Mouse (Mus musculus): ENCODE data around the gene Zfyve28. TPM values are rescaled to one million over a fixed set of nuclear protein-coding genes. Genes with fewer than 3 reads are reported as not detected.

Zfyve28 gene
- polyA plus RNA-seq, 1 experiment from 2014 or later = 1.8 TPM

DNA sequence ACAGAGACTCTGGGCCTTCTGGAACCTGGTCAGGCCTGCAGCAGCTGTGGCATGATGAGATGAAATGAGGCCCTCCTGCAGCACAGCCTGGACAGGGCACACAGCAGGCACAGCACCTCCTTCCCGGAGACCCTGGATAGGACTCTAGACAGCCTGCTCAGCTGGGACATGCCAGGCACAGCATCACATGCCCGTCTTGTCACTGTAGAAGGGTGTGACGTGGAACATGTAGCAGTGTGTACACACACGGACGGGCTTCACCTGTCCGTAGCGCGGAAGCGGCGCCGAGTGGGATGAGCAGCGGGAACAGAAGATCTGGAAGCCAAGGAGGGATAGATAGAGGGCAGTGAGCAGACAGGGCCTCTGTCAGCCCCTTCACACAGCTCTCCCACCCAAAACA is 92.5 kb downstream of the Zfyve28 start:
- H3K9me3 ChIP-seq (replicated peaks) = no peaks in the 10 kb centered on the region
- WGBS = 95% methylated on average over 12 of the region's 12 CpGs
- no peaks in the 10 kb centered on the region for H3K36me3 ChIP-seq (ENCODE audit: poor library complexity, severe bottlenecking)
- no peak overlapping the region for H3K4me3 ChIP-seq
- no peak for ATAC-seq
- no peak overlapping the region for H3K9ac ChIP-seq
- no peak overlapping the region for H3K27ac ChIP-seq
- no peak overlapping the region for H3K4me2 ChIP-seq
- H3K27me3 ChIP-seq = no peaks in the 10 kb centered on the region
- no peaks in the 10 kb centered on the region for H3K4me1 ChIP-seq

- Histone ChIP-seq H3K4me1 (no peaks in the 10 kb centered on the region), H3K4me3 (no peak overlapping the region), H3K9me3 (replicated peaks) (no peaks in the 10 kb centered on the region), H3K36me3 (ENCODE audit: poor library complexity, severe bottlenecking) (no peaks in the 10 kb centered on the region), H3K9ac (no peak overlapping the region), H3K27me3 (no peaks in the 10 kb centered on the region), H3K4me2 (no peak overlapping the region), H3K27ac (no peak overlapping the region)
- no peak for ATAC-seq
- 85% methylated on average over 6 of the region's 6 CpGs for WGBS
Measured at GRCm38 (mm10) chr5:34194975-34195662, 93.1 kb downstream of the Zfyve28 start.

- H3K4me2 ChIP-seq = no peak overlapping the region
- no peaks in the 10 kb centered on the region for H3K36me3 ChIP-seq (ENCODE audit: poor library complexity, severe bottlenecking)
- peaks cover 6% of the 10 kb centered on the region; the same call in 1 of the 2 replicates for H3K27me3 ChIP-seq
- H3K9me3 ChIP-seq (replicated peaks) = no peaks in the 10 kb centered on the region
- no peak overlapping the region for H3K9ac ChIP-seq
- H3K4me1 ChIP-seq = no peaks in the 10 kb centered on the region
- no peak overlapping the region for H3K27ac ChIP-seq
- WGBS = 43% methylated on average over 1 of the region's 1 CpGs
- H3K4me3 ChIP-seq = no peak overlapping the region
- no peak for ATAC-seq
Measured at GRCm38 (mm10) chr5:34194426-34194825, 93.8 kb downstream of the Zfyve28 start.

GRCm38 (mm10) chr5:34191843-34192242 is 96.4 kb downstream of the Zfyve28 start:
- Histone ChIP-seq H3K36me3 (ENCODE audit: poor library complexity, severe bottlenecking) (no peaks in the 10 kb centered on the region), H3K9me3 (replicated peaks) (no peaks in the 10 kb centered on the region), H3K4me1 (peaks cover 9% of the 10 kb centered on the region), H3K4me3 (no peak overlapping the region), H3K4me2 (no peak overlapping the region), H3K9ac (0 out of 2 replicates have a peak overlapping the region, but pooled peaks have one; percentile 8), H3K27ac (no peak overlapping the region), H3K27me3 (peaks cover 8% of the 10 kb centered on the region; the same call in 1 of the 2 replicates)
- no peak for ATAC-seq
- WGBS = 80% methylated on average over 4 of the region's 4 CpGs

DNA sequence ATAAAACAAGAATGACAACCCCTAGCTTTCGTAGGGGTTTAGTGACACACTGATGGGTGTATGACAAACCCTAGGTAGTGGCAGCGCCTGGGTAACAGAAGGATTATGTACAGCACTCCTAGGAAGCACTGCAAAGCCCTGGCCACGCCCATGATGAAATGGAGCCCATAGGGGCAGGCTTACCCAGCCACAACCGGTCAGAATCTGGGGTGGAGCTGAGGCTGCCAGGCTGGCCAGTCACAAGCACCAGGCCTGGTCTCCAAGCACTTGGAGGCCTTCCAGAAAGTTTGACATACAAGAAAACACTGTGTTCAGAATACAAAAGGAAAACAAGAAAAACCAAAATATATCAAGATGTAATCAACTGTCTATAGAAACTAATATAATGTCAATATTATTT is 97.2 kb downstream of the Zfyve28 start:
- no peak overlapping the region for H3K27ac ChIP-seq

DNA sequence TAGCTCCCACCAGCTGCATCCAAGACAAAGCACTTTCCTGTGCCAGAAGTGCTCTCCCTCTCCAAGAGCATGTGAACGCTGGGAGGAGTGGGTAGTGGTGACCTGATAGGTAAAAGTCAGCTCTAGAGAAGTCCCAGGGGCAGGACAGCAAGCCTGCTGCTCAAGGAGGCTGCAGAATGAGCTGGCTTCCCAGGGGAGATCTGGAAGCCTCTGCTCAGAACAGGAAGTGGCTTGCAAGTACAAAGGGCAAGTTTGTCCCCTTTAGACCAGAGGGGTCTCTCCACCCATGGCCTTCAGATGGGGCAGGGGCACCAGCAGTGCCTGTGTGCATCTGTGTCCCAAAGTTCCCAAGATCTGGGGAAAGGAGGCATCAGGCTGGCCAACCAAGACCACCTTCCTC is 98.7 kb downstream of the Zfyve28 start:
- H3K4me2 ChIP-seq = no peak overlapping the region
- no peak overlapping the region for H3K27ac ChIP-seq
- H3K4me3 ChIP-seq = no peak overlapping the region
- H3K4me1 ChIP-seq = peaks cover 30% of the 10 kb centered on the region
- no peak overlapping the region for H3K9ac ChIP-seq
- H3K9me3 ChIP-seq (replicated peaks) = no peaks in the 10 kb centered on the region
- 76% methylated on average over 1 of the region's 1 CpGs for WGBS
- peaks cover 8% of the 10 kb centered on the region; the same call in 1 of the 2 replicates for H3K27me3 ChIP-seq
- no peak for ATAC-seq
- no peaks in the 10 kb centered on the region for H3K36me3 ChIP-seq (ENCODE audit: poor library complexity, severe bottlenecking)

More for the DNA sequence above, 97.2 kb downstream of the Zfyve28 start:
- Histone ChIP-seq H3K4me2 (no peak overlapping the region), H3K36me3 (ENCODE audit: poor library complexity, severe bottlenecking) (no peaks in the 10 kb centered on the region), H3K27me3 (peaks cover 8% of the 10 kb centered on the region; the same call in 1 of the 2 replicates), H3K9ac (no peak overlapping the region), H3K9me3 (replicated peaks) (no peaks in the 10 kb centered on the region), H3K4me1 (peaks cover 17% of the 10 kb centered on the region), H3K4me3 (no peak overlapping the region)
- 43% methylated on average over 4 of the region's 4 CpGs for WGBS
- ATAC-seq = no peak

GRCm38 (mm10) chr5:34188856-34189255 is 99.4 kb downstream of the Zfyve28 start:
- Histone ChIP-seq H3K9ac (no peak overlapping the region), H3K4me1 (peaks cover 37% of the 10 kb centered on the region), H3K36me3 (ENCODE audit: poor library complexity, severe bottlenecking) (no peaks in the 10 kb centered on the region), H3K4me2 (no peak overlapping the region), H3K4me3 (0 out of 2 replicates have a peak overlapping the region, but pooled peaks have one; percentile 88), H3K27me3 (peaks cover 8% of the 10 kb centered on the region; the same call in 1 of the 2 replicates), H3K9me3 (replicated peaks) (no peaks in the 10 kb centered on the region), H3K27ac (no peak overlapping the region)
- WGBS = 84% methylated on average over 2 of the region's 2 CpGs
- ATAC-seq = no peak

DNA sequence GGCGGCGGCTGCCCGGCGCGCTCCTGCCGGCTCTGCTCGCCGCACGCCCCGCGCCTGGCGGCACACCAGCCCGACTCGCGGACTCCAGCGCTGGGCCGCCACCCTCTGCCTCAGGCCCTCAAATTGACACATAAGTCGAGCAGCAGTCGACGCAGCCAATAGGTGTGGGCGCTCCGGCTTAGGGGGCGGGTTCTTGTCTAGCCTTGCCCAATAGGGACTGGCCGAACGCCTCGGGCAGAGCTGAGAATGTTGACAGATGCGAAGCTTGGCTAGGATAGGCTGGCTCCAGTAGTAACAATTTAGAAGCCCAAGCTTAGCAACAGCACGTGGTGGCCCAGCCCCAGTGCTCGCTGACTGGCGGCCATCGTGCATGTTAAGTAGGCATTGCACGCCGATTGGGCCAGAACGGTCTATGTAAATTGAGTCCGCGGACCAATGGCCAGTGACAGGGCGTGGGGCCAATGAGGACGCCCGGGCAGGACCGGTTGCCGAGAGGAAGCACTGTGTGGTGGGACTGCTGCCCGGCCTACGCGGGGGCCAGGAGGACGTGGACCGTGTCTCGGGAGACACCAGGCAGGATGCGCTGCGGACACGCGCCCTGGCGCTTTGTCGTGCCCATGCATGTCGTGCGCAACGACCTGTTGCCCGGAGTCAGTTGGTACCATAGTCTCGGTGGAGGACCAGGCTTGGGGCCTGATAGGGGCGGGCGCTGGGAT is 100.5 kb downstream of the Zfyve28 start, which contains the start of gene Mxd4:
TSS of gene Mxd4 (minus strand) at position 120 of the 716 bp plus-strand sequence.
- no peaks in the 10 kb centered on the region for H3K36me3 ChIP-seq (ENCODE audit: poor library complexity, severe bottlenecking)
- peak within 1 kb of the TSS; percentile 84 for H3K4me2 ChIP-seq
- WGBS = under 1% methylated on average over 56 of the region's 60 CpGs
- peak within 1 kb of the TSS; percentile 88 for H3K4me3 ChIP-seq
- peak within 1 kb of the TSS; percentile 82 for H3K27ac ChIP-seq
- H3K4me1 ChIP-seq = peaks cover 48% of the 10 kb centered on the region
- ATAC-seq = peak; percentile 99
- H3K9ac ChIP-seq = peak within 1 kb of the TSS; percentile 89
- H3K9me3 ChIP-seq (replicated peaks) = no peaks in the 10 kb centered on the region
- peaks cover 8% of the 10 kb centered on the region; the same call in 1 of the 2 replicates for H3K27me3 ChIP-seq

GRCm38 (mm10) chr5:34186961-34187391 is 101.3 kb downstream of the Zfyve28 start:
- peak; percentile 13 for ATAC-seq
- peaks cover 8% of the 10 kb centered on the region; the same call in 1 of the 2 replicates for H3K27me3 ChIP-seq
- no peaks in the 10 kb centered on the region for H3K9me3 ChIP-seq (replicated peaks)
- H3K4me2 ChIP-seq = peak overlapping the region; percentile 84
- H3K4me3 ChIP-seq = peak overlapping the region; percentile 88
- H3K9ac ChIP-seq = peak overlapping the region; percentile 89
- H3K27ac ChIP-seq = peak overlapping the region; percentile 82
- peaks cover 48% of the 10 kb centered on the region for H3K4me1 ChIP-seq
- WGBS = under 1% methylated on average over 43 of the region's 46 CpGs
- peaks cover 3% of the 10 kb centered on the region; the same call in 1 of the 2 replicates for H3K36me3 ChIP-seq (ENCODE audit: poor library complexity, severe bottlenecking)

GRCm38 (mm10) chr5:34186391-34186790 is 101.9 kb downstream of the Zfyve28 start:
- peaks cover 48% of the 10 kb centered on the region for H3K4me1 ChIP-seq
- WGBS = 66% methylated on average over 2 of the region's 2 CpGs
- H3K4me3 ChIP-seq = peak overlapping the region; percentile 88

DNA sequence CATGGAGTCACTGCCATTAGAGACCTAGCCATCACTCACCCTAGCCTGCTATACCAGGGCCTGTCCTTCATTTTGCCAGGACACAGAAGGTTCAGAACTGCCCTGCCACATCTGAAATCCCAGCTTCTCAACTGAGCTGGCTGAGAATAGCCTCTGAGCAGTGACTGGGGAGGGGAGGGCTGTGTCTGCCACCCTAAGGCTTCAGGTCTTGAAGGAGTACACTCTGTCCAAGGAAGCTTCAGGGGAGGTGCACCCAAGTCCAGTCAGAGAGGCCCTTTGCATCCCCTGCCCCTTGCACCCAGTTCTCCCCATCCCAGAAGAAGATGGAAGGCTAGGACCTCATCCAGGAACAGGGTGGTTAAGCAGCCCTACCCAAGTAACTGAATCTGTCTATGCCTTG is 102.5 kb downstream of the Zfyve28 start:
- no peaks in the 10 kb centered on the region for H3K9me3 ChIP-seq (replicated peaks)

More at GRCm38 (mm10) chr5:34186391-34186790, 101.9 kb downstream of the Zfyve28 start:
- H3K4me2 ChIP-seq = peak overlapping the region; percentile 84
- no peak for ATAC-seq
- peaks cover 5% of the 10 kb centered on the region; the same call in 1 of the 2 replicates for H3K36me3 ChIP-seq (ENCODE audit: poor library complexity, severe bottlenecking)
- no peaks in the 10 kb centered on the region for H3K9me3 ChIP-seq (replicated peaks)
- H3K27ac ChIP-seq = no peak overlapping the region
- H3K9ac ChIP-seq = peak overlapping the region; percentile 89
- peaks cover 8% of the 10 kb centered on the region; the same call in 1 of the 2 replicates for H3K27me3 ChIP-seq

More for the DNA sequence above, 102.5 kb downstream of the Zfyve28 start:
- peak overlapping the region; percentile 84 for H3K4me2 ChIP-seq
- H3K36me3 ChIP-seq (ENCODE audit: poor library complexity, severe bottlenecking) = peaks cover 10% of the 10 kb centered on the region; the same call in 1 of the 2 replicates
- H3K4me3 ChIP-seq = peak overlapping the region; percentile 88
- peaks cover 48% of the 10 kb centered on the region for H3K4me1 ChIP-seq
- peaks cover 8% of the 10 kb centered on the region; the same call in 1 of the 2 replicates for H3K27me3 ChIP-seq
- no peak for ATAC-seq
- H3K27ac ChIP-seq = no peak overlapping the region
- peak overlapping the region; percentile 89 for H3K9ac ChIP-seq
